25 mouse cellular contexts compared by ENCODE assay signal in genomic region chr7:130540176-130540575, GRCm38 (mm10). TPM values are rescaled to one million over a fixed set of nuclear protein-coding genes. Genes with fewer than 3 reads are reported as not detected.
DNase-seq lines count a peak whose midpoint lies in the region; ATAC-seq and TF ChIP-seq lines count a peak whose summit lies in the region.
"Had no signal": no experiment of that assay in that cellular context is flagged by ENCODE, and none has a peak within 500 bp of the region (broad histone marks: within the 10 kb centered on the region; RNA-seq: fewer than 3 reads in every experiment).

No protein-coding gene starts in this region.

- no peak for ATAC-seq in heart, embryonic 11.5 days (replicated peaks; ENCODE audit: insufficient number of reproducible peaks, low FRiP score, low TSS enrichment)
- no peak for ATAC-seq in heart, embryonic 16.5 days (replicated peaks; ENCODE audit: extremely low read depth, insufficient read depth, low FRiP score)
- ATAC-seq in midbrain, embryonic 11.5 days (ENCODE audit: low FRiP score): no peak
- ATAC-seq: activated CD4-positive, CD25-positive, alpha-beta regulatory T cell, adult 4 months; CD4-positive, CD25-positive, alpha-beta regulatory T cell, adult 4 months; forebrain, embryonic 13.5 days; Patski had no signal

- H3K4me1 ChIP-seq in heart, embryonic 10.5 days: no peaks in the 10 kb centered on the region
- H3K4me1 ChIP-seq in heart, embryonic 11.5 days (ENCODE audit: control insufficient read depth, insufficient read depth, low read length): no peaks in the 10 kb centered on the region
- H3K4me1 ChIP-seq in heart, embryonic 16.5 days (ENCODE audit: control insufficient read depth, insufficient read depth, low read length): peaks cover 5% of the 10 kb centered on the region; the same call in 1 of the 2 replicates
- 0 out of 2 replicates have a peak, but pooled peaks cover 2% of the 10 kb centered on the region for H3K4me1 ChIP-seq in midbrain, embryonic 11.5 days (ENCODE audit: control insufficient read depth, insufficient read depth, low read length)
- peaks cover 4% of the 10 kb centered on the region; the same call in 1 of the 2 replicates for H3K4me1 ChIP-seq in midbrain, embryonic 10.5 days
- H3K4me1 ChIP-seq: embryonic facial prominence, embryonic 10.5 days had no signal

- peak; percentile 11 for DNase-seq in gastrocnemius, adult 2 months
- no peak for DNase-seq in gastrocnemius, postnatal 10 days
- DNase-seq in heart, embryonic 10.5 days (ENCODE audit: low spot score): peak; percentile 45
- DNase-seq in heart, adult 9 months (ENCODE audit: low spot score in 2 of 2): no peak
- peak; percentile 69 for DNase-seq in midbrain, embryonic 11.5 days (ENCODE audit: low spot score, missing footprints)
- no peak for DNase-seq in midbrain, embryonic 10.5 days (ENCODE audit: low spot score)
- DNase-seq: adrenal gland, adult 8-10 months; adrenal gland, postnatal 14 days; adrenal gland, postnatal 36 days; B cell, adult 2 months; cerebellum, adult 11-12 months; cerebellum, adult 2 months; cerebellum, adult 9-10 months; cerebellum, postnatal 10 days; cerebellum, postnatal 25 days had no signal

- peaks cover 96% of the 10 kb centered on the region for H3K36me3 ChIP-seq in heart, embryonic 10.5 days
- peaks cover 30% of the 10 kb centered on the region for H3K36me3 ChIP-seq in heart, embryonic 11.5 days (ENCODE audit: control insufficient read depth, insufficient read depth, low read length)
- H3K36me3 ChIP-seq in heart, embryonic 16.5 days (ENCODE audit: control insufficient read depth, insufficient read depth): peaks cover 60% of the 10 kb centered on the region
- H3K36me3 ChIP-seq in midbrain, embryonic 11.5 days (ENCODE audit: control insufficient read depth, insufficient read depth, low read length): peaks cover 26% of the 10 kb centered on the region
- peaks cover 100% of the 10 kb centered on the region for H3K36me3 ChIP-seq in midbrain, embryonic 10.5 days

- WGBS in heart, embryonic 10.5 days: 84% methylated on average over 7 of the region's 7 CpGs
- WGBS in heart, embryonic 11.5 days (ENCODE audit: insufficient replicate concordance): 85% methylated on average over 7 of the region's 7 CpGs
- WGBS in heart, embryonic 16.5 days: 76% methylated on average over 7 of the region's 7 CpGs
- WGBS in midbrain, embryonic 11.5 days: 90% methylated on average over 7 of the region's 7 CpGs
- WGBS in midbrain, embryonic 10.5 days: 92% methylated on average over 7 of the region's 7 CpGs

- no peaks in the 10 kb centered on the region for H3K9me3 ChIP-seq in heart, embryonic 10.5 days
- no peaks in the 10 kb centered on the region for H3K9me3 ChIP-seq in heart, embryonic 11.5 days (replicated peaks; ENCODE audit: control insufficient read depth, low read length)
- H3K9me3 ChIP-seq in heart, embryonic 16.5 days (replicated peaks; ENCODE audit: control insufficient read depth, low read length): no peaks in the 10 kb centered on the region
- H3K9me3 ChIP-seq in midbrain, embryonic 11.5 days (ENCODE audit: control insufficient read depth, low read length): no peaks in the 10 kb centered on the region
- 0 out of 2 replicates have a peak, but pooled peaks cover 4% of the 10 kb centered on the region for H3K9me3 ChIP-seq in midbrain, embryonic 10.5 days (replicated peaks)
- H3K9me3 ChIP-seq: embryonic facial prominence, embryonic 10.5 days; embryonic facial prominence, embryonic 12.5 days; forebrain, embryonic 13.5 days; G1E had no signal

- no peak for TF ChIP-seq CTCF in gastrocnemius, adult 2 months (IDR thresholded peaks at IDR 0.05)

- no peaks in the 10 kb centered on the region for H3K27me3 ChIP-seq in heart, embryonic 10.5 days (ENCODE audit: insufficient read depth, poor library complexity, severe bottlenecking)
- no peaks in the 10 kb centered on the region for H3K27me3 ChIP-seq in heart, embryonic 11.5 days (ENCODE audit: control insufficient read depth, insufficient read depth, low read length)
- no peaks in the 10 kb centered on the region for H3K27me3 ChIP-seq in heart, embryonic 16.5 days (ENCODE audit: control insufficient read depth, insufficient read depth, low read length)
- no peaks in the 10 kb centered on the region for H3K27me3 ChIP-seq in midbrain, embryonic 11.5 days (ENCODE audit: control insufficient read depth, insufficient read depth, low read length)
- H3K27me3 ChIP-seq in midbrain, embryonic 10.5 days (ENCODE audit: low read depth, poor library complexity, severe bottlenecking): no peaks in the 10 kb centered on the region
- H3K27me3 ChIP-seq: CH12.LX; embryonic facial prominence, embryonic 12.5 days; forebrain, embryonic 13.5 days; Patski had no signal

- H3K4me2 ChIP-seq in heart, embryonic 11.5 days: no peak overlapping the region
- no peak overlapping the region for H3K4me2 ChIP-seq in heart, embryonic 16.5 days (ENCODE audit: low read depth, low read length)
- no peak overlapping the region for H3K4me2 ChIP-seq in midbrain, embryonic 11.5 days
- H3K4me2 ChIP-seq: embryonic facial prominence, embryonic 12.5 days; forebrain, embryonic 13.5 days had no signal

- H3K27ac ChIP-seq in gastrocnemius, adult 2 months: peak overlapping the region; percentile 2; the same call in 1 of the 2 replicates
- H3K27ac ChIP-seq in heart, embryonic 10.5 days: no peak overlapping the region
- H3K27ac ChIP-seq in heart, embryonic 11.5 days (ENCODE audit: low read depth, low read length): no peak overlapping the region
- H3K27ac ChIP-seq in heart, embryonic 16.5 days (ENCODE audit: low read length): peak overlapping the region; percentile 63
- no peak overlapping the region for H3K27ac ChIP-seq in midbrain, embryonic 11.5 days (ENCODE audit: low read depth, low read length)
- no peak overlapping the region for H3K27ac ChIP-seq in midbrain, embryonic 10.5 days (replicated peaks)
- H3K27ac ChIP-seq: embryonic facial prominence, embryonic 10.5 days; embryonic facial prominence, embryonic 12.5 days; forebrain, embryonic 13.5 days had no signal

- no peak overlapping the region for H3K4me3 ChIP-seq in gastrocnemius, adult 2 months
- no peak overlapping the region for H3K4me3 ChIP-seq in heart, embryonic 10.5 days
- no peak overlapping the region for H3K4me3 ChIP-seq in heart, embryonic 11.5 days (ENCODE audit: low read depth, low read length)
- H3K4me3 ChIP-seq in heart, embryonic 16.5 days (ENCODE audit: low read length): no peak overlapping the region
- H3K4me3 ChIP-seq in midbrain, embryonic 11.5 days (ENCODE audit: low read depth, low read length): no peak overlapping the region
- H3K4me3 ChIP-seq in midbrain, embryonic 10.5 days: no peak overlapping the region
- H3K4me3 ChIP-seq: embryonic facial prominence, embryonic 10.5 days; embryonic facial prominence, embryonic 12.5 days; forebrain, embryonic 13.5 days had no signal

- no peak overlapping the region for H3K9ac ChIP-seq in heart, embryonic 11.5 days (ENCODE audit: low read depth, low read length)
- H3K9ac ChIP-seq in heart, embryonic 16.5 days (ENCODE audit: low read length): no peak overlapping the region
- no peak overlapping the region for H3K9ac ChIP-seq in midbrain, embryonic 11.5 days (ENCODE audit: low read length)
- H3K9ac ChIP-seq: embryonic facial prominence, embryonic 12.5 days; forebrain, embryonic 13.5 days had no signal

- intact Hi-C loops in gastrocnemius, adult 2 months (cut with DNase I): no loop called here

RNA-seq across cellular contexts. Expression of gene Ate1, which starts 20.0 kb away (rescaled TPM):
- 10 to 100 TPM; 36.0 to 36.6 TPM for total RNA-seq in gastrocnemius, adult 2 months (2021)
- total RNA-seq in gastrocnemius, postnatal 10 days (2021): 10 to 100 TPM; 27.2 to 31.6 TPM
- polyA plus RNA-seq in heart, embryonic 10.5 days (2016; fragmentation: Nextera tagmentation; extraction: Ambion mirVana): 59.2 and 62.6 TPM in 2 replicates
- polyA plus RNA-seq in heart, embryonic 11.5 days (2014; fragmentation: Nextera tagmentation; extraction: Ambion mirVana): 55.5 and 67.1 TPM in 2 replicates
- polyA plus RNA-seq in heart, embryonic 16.5 days (2015; fragmentation: Nextera tagmentation; extraction: Ambion mirVana): 49.3 and 50.8 TPM in 2 replicates
- polyA plus RNA-seq in midbrain, embryonic 11.5 days (2014; fragmentation: Nextera tagmentation; extraction: Ambion mirVana): 54.8 and 57.1 TPM in 2 replicates
- 60.5 and 65.8 TPM in 2 replicates for polyA plus RNA-seq in midbrain, embryonic 10.5 days (2016; fragmentation: Nextera tagmentation; extraction: Ambion mirVana)

RNA-seq across cellular contexts. Expression of gene Nsmce4a, which starts 32.7 kb away (rescaled TPM):
- 10 to 100 TPM; 28.6 to 33.8 TPM for total RNA-seq in gastrocnemius, adult 2 months (2021)
- 10 to 100 TPM; 36.7 to 39.1 TPM for total RNA-seq in gastrocnemius, postnatal 10 days (2021)
- polyA plus RNA-seq in heart, embryonic 10.5 days (2016; fragmentation: Nextera tagmentation; extraction: Ambion mirVana): 131 and 152 TPM in 2 replicates
- polyA plus RNA-seq in heart, embryonic 11.5 days (2014; fragmentation: Nextera tagmentation; extraction: Ambion mirVana): 137 and 146 TPM in 2 replicates
- polyA plus RNA-seq in heart, embryonic 16.5 days (2015; fragmentation: Nextera tagmentation; extraction: Ambion mirVana): 123 and 132 TPM in 2 replicates
- 223 and 239 TPM in 2 replicates for polyA plus RNA-seq in midbrain, embryonic 11.5 days (2014; fragmentation: Nextera tagmentation; extraction: Ambion mirVana)
- polyA plus RNA-seq in midbrain, embryonic 10.5 days (2016; fragmentation: Nextera tagmentation; extraction: Ambion mirVana): 180 and 203 TPM in 2 replicates

RNA-seq across cellular contexts. Expression of gene Tacc2, which starts 37.1 kb away (rescaled TPM):
- 100 to 1,000 TPM; 515 to 576 TPM for total RNA-seq in gastrocnemius, adult 2 months (2021)
- total RNA-seq in gastrocnemius, postnatal 10 days (2021): 100 to 1,000 TPM; 187 to 199 TPM
- polyA plus RNA-seq in heart, embryonic 10.5 days (2016; fragmentation: Nextera tagmentation; extraction: Ambion mirVana): 44.8 and 50.8 TPM in 2 replicates
- 42.2 and 48.9 TPM in 2 replicates for polyA plus RNA-seq in heart, embryonic 11.5 days (2014; fragmentation: Nextera tagmentation; extraction: Ambion mirVana)
- polyA plus RNA-seq in heart, embryonic 16.5 days (2015; fragmentation: Nextera tagmentation; extraction: Ambion mirVana): 45.0 and 47.0 TPM in 2 replicates
- polyA plus RNA-seq in midbrain, embryonic 11.5 days (2014; fragmentation: Nextera tagmentation; extraction: Ambion mirVana): 45.8 and 47.3 TPM in 2 replicates
- 40.9 and 47.7 TPM in 2 replicates for polyA plus RNA-seq in midbrain, embryonic 10.5 days (2016; fragmentation: Nextera tagmentation; extraction: Ambion mirVana)
- polyA plus RNA-seq: G1E had no signal

Comparison
In these comparisons a context has a peak if more than half of its experiments do, and no peak if none do; other contexts are left out.
1. DNase-seq: peak in gastrocnemius, adult 2 months (single experiment), heart, embryonic 10.5 days (single experiment) and midbrain, embryonic 11.5 days (single experiment); none in gastrocnemius, postnatal 10 days (single experiment), heart, adult 9 months (0 of 2) and midbrain, embryonic 10.5 days (single experiment).
2. H3K27ac ChIP-seq: peak in gastrocnemius, adult 2 months (single experiment) and heart, embryonic 16.5 days (single experiment); none in heart, embryonic 10.5 days (single experiment), heart, embryonic 11.5 days (single experiment), midbrain, embryonic 11.5 days (single experiment) and midbrain, embryonic 10.5 days (single experiment).